Mouse (Mus musculus): Measurements from ENCODE around the gene Naga.

- no peak for TF ChIP-seq CTCF (IDR thresholded peaks at IDR 0.05; ENCODE audit: low read depth, low read length)
- no peak for TF ChIP-seq TAL1 (conservative IDR thresholded peaks at IDR 0.05; ENCODE audit: low read depth, low read length)
Measured at GRCm38 (mm10) chr15:82372991-82373390, 34.3 kb upstream of the Naga start.
